Mouse (Mus musculus) hindlimb bud, embryonic 11.5 days (tissue): ENCODE data around the gene Fbln5.
A peak's percentile ranks its signal among the peaks of the same experiment; 100 is the strongest.

ENCODE experiments used
- DNase-seq: peaks from one replicate; pipeline ENCODE4 v3.0.0-alpha.2; 2012; ENCODE audit warnings: low read depth, low spot score; ENCODE audit errors: extremely low spot score

Gene Fbln5

GRCm38 (mm10) chr12:101818608-101819370, at the start of gene Fbln5:
Gene Fbln5 (minus strand): TSS chr12:101819055.
- DNase-seq: peak; percentile 61

- DNase-seq: no peak
Observed at GRCm38 (mm10) chr12:101862286-101862964, 43.6 kb upstream of the Fbln5 start.

- DNase-seq: no peak
Observed at GRCm38 (mm10) chr12:101860256-101860655, 41.4 kb upstream of the Fbln5 start.

GRCm38 (mm10) chr12:101858011-101858410, 39.2 kb upstream of the Fbln5 start:
- no peak for DNase-seq

- DNase-seq: no peak
Observed at GRCm38 (mm10) chr12:101854336-101854735, 35.5 kb upstream of the Fbln5 start.

GRCm38 (mm10) chr12:101851846-101852564, 33.1 kb upstream of the Fbln5 start:
- no peak for DNase-seq

GRCm38 (mm10) chr12:101851314-101851713, 32.5 kb upstream of the Fbln5 start:
- DNase-seq: no peak

- DNase-seq: no peak
Observed at GRCm38 (mm10) chr12:101836546-101837274, 17.9 kb upstream of the Fbln5 start.

GRCm38 (mm10) chr12:101834715-101835114, 15.9 kb upstream of the Fbln5 start:
- DNase-seq: no peak

- no peak for DNase-seq
Observed at GRCm38 (mm10) chr12:101833776-101834175, 14.9 kb upstream of the Fbln5 start.

- no peak for DNase-seq
Observed at GRCm38 (mm10) chr12:101833115-101833506, 14.3 kb upstream of the Fbln5 start.

- no peak for DNase-seq
Observed at GRCm38 (mm10) chr12:101832179-101833114, 13.6 kb upstream of the Fbln5 start.

- no peak for DNase-seq
Observed at GRCm38 (mm10) chr12:101831221-101831620, 12.4 kb upstream of the Fbln5 start.

GRCm38 (mm10) chr12:101823161-101823560, 4.3 kb upstream of the Fbln5 start:
- no peak for DNase-seq

- DNase-seq: no peak
Observed at GRCm38 (mm10) chr12:101821596-101821995, 2.7 kb upstream of the Fbln5 start.

GRCm38 (mm10) chr12:101819570-101819969, 715 bp upstream of the Fbln5 start:
- DNase-seq: no peak

- no peak for DNase-seq
Observed at GRCm38 (mm10) chr12:101818246-101818607, 628 bp downstream of the Fbln5 start.

GRCm38 (mm10) chr12:101816810-101817209, 2.0 kb downstream of the Fbln5 start:
- DNase-seq: no peak

- DNase-seq: no peak
Observed at GRCm38 (mm10) chr12:101815796-101816195, 3.1 kb downstream of the Fbln5 start.

GRCm38 (mm10) chr12:101814423-101814822, 4.4 kb downstream of the Fbln5 start:
- DNase-seq: no peak
